Mouse (Mus musculus) lung, postnatal 10 days (tissue): ENCODE results near the gene Fam189a1.
A peak's percentile ranks its signal among the peaks of the same experiment; 100 is the strongest.

ENCODE experiments used
- DNase-seq: peaks from one replicate; pipeline ENCODE4 v3.0.0; 2021

Gene Fam189a1

GRCm38 (mm10) chr7:65156514-65156911 lies at the start of gene Fam189a1:
TSS of gene Fam189a1 (minus strand) at chr7:65156570.
- peak; percentile 30 for DNase-seq

GRCm38 (mm10) chr7:65206021-65206420 lies 49.7 kb upstream of the Fam189a1 start:
- no peak for DNase-seq

GRCm38 (mm10) chr7:65202719-65203118 lies 46.3 kb upstream of the Fam189a1 start:
- DNase-seq, result no peak

DNA sequence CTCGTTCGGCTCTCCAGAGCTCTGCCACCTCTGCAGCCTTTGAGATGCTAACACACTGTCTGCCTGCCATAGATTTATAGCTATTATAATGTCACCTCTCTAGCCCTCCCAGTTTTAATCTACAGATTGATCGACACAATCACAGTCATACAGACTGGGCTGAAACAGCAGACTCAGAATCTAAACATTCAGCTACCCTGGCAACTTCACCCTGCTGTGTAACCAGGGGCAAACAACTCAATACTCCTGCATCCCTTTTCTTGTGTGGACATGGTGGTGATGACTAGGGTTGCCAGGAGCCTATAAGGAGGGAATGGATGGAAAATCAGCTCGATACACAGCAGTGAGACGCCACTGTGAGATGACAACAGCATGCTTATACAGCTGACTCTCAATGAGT lies 24.3 kb upstream of the Fam189a1 start:
- DNase-seq, result no peak

DNA sequence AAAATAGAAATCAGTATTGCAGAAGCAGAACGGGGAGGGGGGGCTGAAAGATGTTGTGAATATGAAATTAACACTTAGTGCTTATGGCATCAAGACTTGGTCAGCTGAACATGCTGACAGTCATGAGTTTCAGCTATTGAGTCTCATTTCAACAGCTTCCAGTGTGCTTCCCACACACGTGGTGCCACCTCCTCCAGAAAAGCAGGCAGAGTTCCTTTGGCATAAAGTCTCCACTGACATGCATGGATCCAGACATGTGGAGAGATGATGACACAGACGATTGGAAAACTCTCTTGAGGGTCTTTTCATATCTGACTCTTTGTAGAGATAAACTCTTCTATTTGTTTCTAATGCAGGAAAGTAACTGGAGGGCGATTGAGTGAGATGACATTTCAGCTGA lies 14.4 kb upstream of the Fam189a1 start:
- no peak for DNase-seq

- no peak for DNase-seq
These were observed 958 bp upstream of the Fam189a1 start for GRCm38 (mm10) chr7:65157031-65158025.

- peak; percentile 22 for DNase-seq
These were observed 499 bp downstream of the Fam189a1 start for GRCm38 (mm10) chr7:65155628-65156513.

- no peak for DNase-seq
These were observed 1.8 kb downstream of the Fam189a1 start for GRCm38 (mm10) chr7:65154576-65154975.

- DNase-seq, result no peak
These were observed 2.5 kb downstream of the Fam189a1 start for GRCm38 (mm10) chr7:65153846-65154245.

- DNase-seq, result no peak
These were observed 4.8 kb downstream of the Fam189a1 start for GRCm38 (mm10) chr7:65151526-65151925.

- no peak for DNase-seq
These were observed 7.3 kb downstream of the Fam189a1 start for GRCm38 (mm10) chr7:65149040-65149439.

- DNase-seq, result no peak
These were observed 11.5 kb downstream of the Fam189a1 start for GRCm38 (mm10) chr7:65144881-65145280.

GRCm38 (mm10) chr7:65141907-65142698 lies 14.3 kb downstream of the Fam189a1 start:
- DNase-seq, result no peak

DNA sequence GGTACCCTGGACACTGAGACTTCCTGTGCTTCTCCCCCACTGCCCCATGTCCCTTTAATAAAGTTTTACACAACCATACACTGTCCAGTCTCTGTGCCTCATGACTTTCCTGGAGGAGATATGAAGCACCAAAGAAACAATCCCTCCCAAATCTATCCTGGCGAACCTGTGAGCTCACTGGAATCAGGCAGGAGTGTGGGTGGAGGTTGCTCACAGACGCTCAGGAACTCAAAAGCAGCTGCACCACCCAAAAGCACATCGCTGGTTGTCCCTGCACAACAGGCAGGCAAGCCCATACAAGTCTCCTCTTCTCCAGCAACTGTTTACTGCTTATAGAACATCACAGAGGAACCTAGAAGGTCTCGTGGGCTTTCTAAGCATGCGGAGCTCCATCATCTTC lies 15.5 kb downstream of the Fam189a1 start:
- no peak for DNase-seq

DNA sequence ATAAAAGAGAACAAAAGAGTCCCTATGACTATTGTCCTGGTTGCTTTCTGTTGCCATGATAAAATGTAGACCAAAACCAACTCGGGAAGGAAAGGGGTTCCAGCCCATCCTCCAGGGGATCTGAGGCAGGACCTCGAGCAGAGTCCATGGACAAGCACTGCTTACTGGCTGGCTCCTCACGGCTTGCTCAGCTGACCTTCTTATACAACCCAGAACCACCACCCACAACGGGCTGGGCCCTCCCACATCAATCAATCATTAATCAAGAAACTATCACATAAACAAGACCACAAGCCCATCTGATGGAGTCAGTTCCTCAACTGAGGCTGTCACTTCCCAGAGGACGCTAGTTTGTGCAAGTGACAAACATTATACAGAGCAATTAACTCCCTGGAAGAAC lies 16.3 kb downstream of the Fam189a1 start:
- no peak for DNase-seq

GRCm38 (mm10) chr7:65123766-65124165 lies 32.6 kb downstream of the Fam189a1 start:
- DNase-seq, result no peak

GRCm38 (mm10) chr7:65116903-65117302 lies 39.5 kb downstream of the Fam189a1 start:
- DNase-seq, result no peak

- no peak for DNase-seq
These were observed 41.0 kb downstream of the Fam189a1 start for GRCm38 (mm10) chr7:65115366-65115765.

GRCm38 (mm10) chr7:65111664-65112063 lies 44.7 kb downstream of the Fam189a1 start:
- DNase-seq, result no peak

GRCm38 (mm10) chr7:65105566-65105965 lies 50.8 kb downstream of the Fam189a1 start:
- no peak for DNase-seq

- peak; percentile 12 for DNase-seq
These were observed 51.3 kb downstream of the Fam189a1 start for GRCm38 (mm10) chr7:65105097-65105467.

DNA sequence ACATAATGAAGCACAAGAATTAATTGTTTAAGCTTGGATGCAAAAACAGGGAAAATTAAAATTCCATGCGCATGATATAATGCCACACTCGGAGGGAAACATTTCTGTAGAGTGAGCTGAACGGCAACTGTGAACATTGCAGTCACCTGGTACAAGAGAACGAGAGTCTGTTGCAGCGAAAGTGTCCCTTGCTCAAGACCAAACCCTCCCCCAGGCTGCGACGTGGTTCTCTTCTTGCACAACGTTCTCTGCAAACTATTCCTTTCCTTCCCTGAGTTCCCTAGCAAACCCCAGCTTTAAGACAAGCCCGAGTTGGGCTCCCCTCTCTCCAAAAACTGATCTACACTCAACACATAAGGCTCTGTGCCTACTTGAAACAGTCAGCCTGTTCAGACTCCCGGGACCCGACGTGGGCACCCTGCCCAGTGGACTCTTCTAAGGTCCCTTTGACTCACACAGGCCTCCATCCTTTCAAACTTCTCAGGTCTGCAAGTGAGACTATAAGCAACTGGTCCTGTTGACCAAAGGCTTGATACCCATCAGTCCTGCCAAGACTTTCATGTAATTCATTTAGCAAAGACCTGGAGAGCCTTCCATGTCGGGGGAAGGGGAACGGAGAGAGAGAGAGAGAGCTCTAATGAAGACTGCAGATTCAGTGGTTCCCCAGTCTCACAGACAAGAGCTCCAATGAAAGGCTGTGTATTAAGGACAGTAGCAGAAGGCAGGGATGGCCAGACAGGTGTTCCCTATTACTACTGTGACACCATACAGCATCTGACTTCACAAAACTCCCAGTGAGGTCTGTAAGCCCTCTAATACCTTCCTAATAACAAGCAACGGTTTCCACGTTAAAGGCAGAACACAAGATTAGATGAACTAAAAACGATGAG lies 51.9 kb downstream of the Fam189a1 start:
- DNase-seq, result no peak
